Mouse (Mus musculus) layer of hippocampus, postnatal 10 days (tissue): ENCODE data around the gene Plcb4. TPM values are rescaled to one million over a fixed set of nuclear protein-coding genes. Genes with fewer than 3 reads are reported as not detected.
"Not testable (repeated sequence)": the region's sequence is repeated elsewhere in the genome, so short reads cannot be mapped to it uniquely, and the experiment has no call there.

ENCODE experiments used
- DNase-seq, 2 experiments: peaks; one replicate each; pipeline ENCODE4 v3.0.0; 2021; ENCODE audit warnings: low spot score in 2 of 2
- total RNA-seq, 2 experiments: library from RNA; stranded (reverse); gene quantifications; 2 replicates each; pipeline ENCODE4 v1.2.3; 2021

Gene Plcb4
- total RNA-seq, 2 experiments from 2014 or later, result 20.2 to 23.7 TPM

GRCm38 (mm10) chr2:135672459-135673104 is 13.8 kb downstream of the Plcb4 start:
- DNase-seq, result no peak

GRCm38 (mm10) chr2:135673649-135674048 is 14.8 kb downstream of the Plcb4 start:
- no peak for DNase-seq

GRCm38 (mm10) chr2:135675284-135675683 is 16.5 kb downstream of the Plcb4 start:
- no peak for DNase-seq

- DNase-seq, result no peak
These were observed 18.2 kb downstream of the Plcb4 start for GRCm38 (mm10) chr2:135676978-135677501.

- DNase-seq, result no peak
These were observed 18.8 kb downstream of the Plcb4 start for GRCm38 (mm10) chr2:135677601-135678000.

DNA sequence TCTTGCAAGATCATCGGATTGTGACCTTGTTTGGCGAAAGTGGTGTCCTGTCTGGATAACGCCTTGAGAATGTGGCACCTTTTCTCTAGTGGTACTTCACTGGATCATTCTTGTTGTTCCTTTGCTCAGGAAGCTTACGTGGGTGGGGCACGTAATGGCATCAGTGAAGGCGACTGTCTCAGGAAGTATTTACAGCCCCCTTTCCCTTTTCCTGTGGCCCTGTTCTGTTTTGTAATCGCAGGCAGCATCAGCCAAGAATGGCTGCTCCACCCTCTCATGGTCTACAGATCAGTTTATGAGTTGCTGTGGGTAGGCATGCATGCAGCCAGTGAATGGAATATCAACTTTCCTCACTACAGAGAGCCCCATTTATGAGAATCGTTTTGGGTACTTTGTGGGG is 21.2 kb downstream of the Plcb4 start:
- DNase-seq, result no peak

DNA sequence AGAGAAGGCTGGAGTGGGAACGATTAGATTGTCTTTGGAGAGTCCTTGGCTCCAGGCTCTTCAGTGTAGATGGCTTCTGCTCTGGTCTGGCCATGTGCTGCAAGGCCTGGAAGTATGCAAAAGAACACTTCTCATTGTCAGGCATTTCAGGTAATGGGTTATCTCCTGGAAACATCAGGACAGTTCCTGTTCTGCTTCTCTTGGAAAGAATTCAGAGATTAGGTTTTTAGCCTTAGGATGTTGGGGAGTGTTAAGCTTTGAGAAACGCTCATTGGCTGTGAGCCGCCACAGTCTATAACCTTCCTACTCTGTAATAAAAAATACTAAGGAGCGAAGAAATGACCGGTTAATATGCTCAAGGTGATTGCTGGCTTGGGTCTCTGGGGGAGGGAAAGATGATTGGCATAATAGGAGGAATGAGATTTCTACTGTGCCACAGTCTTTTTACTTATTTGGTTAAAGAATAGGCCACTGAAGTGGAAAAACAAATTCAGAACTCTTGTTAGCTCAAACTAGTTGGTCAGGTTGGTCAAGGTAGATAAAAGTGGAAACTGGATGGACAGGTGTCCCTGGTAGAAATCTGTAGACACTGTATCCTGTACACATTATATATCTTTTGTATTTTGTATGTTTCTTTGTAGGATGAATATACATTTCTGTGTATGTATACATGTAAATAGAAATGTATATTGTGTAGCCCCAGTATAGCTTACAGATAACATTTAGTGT is 21.8 kb downstream of the Plcb4 start:
- DNase-seq, result no peak

DNA sequence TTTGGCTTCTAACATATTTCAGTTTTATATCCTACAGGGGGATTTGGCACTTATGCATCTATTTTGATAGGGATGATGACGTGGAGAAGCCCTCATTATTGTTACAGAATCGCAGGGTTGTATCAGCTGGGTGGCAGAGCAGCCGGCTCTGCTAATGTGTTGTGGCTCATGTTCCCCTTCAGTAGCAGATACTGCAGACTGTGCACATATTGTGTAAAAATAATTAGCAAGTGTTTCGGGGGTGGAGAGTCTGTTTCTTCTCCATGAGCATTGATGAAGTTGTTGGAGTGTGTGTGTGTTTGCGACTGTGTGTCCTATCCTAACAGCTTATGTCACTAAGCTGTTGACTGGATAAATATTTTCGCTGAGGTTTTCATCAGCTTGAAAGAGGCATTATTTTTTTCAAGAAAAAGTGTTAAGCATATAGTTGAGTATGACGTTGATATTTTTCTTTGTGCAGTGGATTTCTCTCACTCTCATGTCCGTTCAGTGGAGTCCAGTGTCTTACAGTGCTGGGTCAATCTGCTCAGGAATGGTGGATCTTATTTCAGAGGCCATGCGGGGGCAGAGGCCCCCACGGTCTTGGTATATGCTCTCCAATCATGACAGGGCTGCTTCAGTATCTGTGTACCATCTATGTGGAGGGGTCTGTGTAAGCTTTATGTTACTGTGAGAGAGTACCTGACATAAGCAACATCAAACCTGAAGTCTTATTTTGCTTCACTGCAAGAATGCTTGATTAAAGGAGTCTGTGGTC is 25.1 kb downstream of the Plcb4 start:
- peak; percentile 20 to 24 for DNase-seq

- DNase-seq, result no peak
These were observed 27.9 kb downstream of the Plcb4 start for GRCm38 (mm10) chr2:135686692-135687091.

DNA sequence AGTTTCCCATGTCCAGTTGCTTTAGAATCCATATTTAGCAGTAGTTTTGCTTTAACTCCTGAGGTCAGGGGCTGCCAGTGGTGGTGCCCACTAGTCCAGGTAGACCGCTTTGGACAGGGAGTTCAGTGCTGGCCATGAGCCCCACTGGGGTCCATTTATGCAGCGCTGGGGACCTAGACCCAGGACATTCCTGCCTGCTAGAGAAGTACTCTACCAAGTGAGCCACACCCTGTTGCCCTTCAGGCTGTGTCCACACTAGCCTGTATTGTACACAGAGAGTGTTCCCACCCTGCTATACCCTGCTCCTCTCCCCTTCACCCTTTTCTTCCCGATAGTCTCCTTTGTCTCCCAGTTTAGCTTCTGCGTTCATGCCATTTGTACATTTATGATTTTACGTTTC is 28.8 kb downstream of the Plcb4 start:
- no peak for DNase-seq

DNA sequence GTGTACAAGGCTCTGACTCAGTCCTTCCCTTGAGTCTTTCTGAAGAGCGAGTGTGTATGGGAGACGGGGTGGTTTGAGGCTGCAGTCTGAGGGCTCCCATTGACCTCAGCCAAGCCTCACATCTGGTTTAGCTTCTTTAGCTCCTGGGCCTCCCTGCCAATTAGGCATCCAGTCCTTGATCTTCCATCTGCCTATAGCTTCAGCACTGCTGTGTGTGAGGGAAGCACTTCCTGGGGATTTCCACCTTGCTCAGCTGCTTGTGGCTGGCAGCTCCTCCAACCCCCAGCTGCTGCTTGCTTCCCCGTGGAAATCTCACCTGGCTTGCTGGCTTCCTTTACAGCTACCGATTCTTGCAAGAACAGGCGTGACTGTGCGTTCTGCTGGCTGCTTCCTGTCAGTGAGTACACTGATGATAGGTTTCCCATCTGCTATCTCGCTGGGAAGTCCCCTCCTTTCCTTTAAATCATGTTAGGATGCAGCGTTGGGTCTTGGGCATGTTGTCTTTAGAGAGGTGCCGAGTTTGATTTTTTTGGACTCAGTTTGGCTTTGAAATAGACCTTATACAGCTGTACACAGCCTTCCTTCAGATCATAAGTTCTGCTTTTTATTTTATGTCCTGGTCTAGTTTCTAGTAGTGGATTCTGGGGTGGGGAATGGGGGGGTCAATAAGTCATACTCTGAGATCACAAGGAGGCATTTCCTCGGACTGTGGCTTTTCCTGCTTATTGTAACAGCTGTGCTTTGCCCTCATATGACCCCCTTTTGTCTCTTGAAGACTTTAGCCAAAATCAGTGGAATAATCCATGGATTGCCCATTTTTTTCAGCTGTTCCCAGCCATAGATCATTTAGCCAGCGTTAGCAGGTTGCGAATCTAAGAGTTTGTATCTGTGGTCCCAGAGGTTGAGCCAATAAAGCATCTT is 34.0 kb downstream of the Plcb4 start:
- DNase-seq, result no peak

DNA sequence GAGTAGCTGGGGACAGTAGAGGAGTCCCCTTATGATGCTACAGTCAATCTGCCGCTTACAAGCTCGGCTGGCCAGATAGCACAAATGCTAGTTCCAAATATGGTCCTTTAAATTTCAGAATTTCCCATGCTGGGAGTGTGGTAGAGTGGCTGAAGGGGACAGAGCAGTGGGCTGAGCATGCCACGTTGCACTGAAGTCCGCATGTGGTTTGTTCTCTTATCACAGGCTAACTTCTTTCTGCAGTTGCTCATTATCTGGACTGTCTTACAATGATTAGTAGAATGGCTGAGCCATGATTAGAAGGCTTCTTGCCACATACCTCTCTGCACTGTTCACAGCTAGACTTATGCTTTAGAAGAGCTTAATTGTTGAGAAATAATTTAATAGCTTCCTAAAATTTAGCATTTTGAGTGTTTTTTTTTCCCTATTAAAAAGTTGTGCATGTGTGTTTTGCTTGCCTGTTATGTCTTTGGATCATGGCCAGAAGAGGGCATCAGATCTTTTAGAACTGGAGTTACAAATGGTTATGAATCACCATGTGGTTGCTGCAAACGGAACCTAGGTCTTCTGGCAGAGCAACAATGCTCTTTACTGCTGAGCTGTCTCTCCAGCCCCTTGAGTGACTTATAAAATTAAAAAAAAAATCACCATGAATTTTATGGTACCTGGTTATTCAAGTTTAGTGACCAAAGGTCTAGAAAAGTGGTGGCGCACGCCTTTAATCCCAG is 42.0 kb downstream of the Plcb4 start:
- no peak for DNase-seq

- DNase-seq, result no peak
These were observed 45.9 kb downstream of the Plcb4 start for GRCm38 (mm10) chr2:135704673-135705072.

- no peak for DNase-seq
These were observed 48.5 kb downstream of the Plcb4 start for GRCm38 (mm10) chr2:135707305-135707704.

GRCm38 (mm10) chr2:135708386-135708785 is 49.6 kb downstream of the Plcb4 start:
- no peak for DNase-seq

GRCm38 (mm10) chr2:135708796-135709195 is 50.0 kb downstream of the Plcb4 start:
- DNase-seq, result no peak

GRCm38 (mm10) chr2:135709736-135710135 is 50.9 kb downstream of the Plcb4 start:
- DNase-seq, result not testable (repeated sequence)

DNA sequence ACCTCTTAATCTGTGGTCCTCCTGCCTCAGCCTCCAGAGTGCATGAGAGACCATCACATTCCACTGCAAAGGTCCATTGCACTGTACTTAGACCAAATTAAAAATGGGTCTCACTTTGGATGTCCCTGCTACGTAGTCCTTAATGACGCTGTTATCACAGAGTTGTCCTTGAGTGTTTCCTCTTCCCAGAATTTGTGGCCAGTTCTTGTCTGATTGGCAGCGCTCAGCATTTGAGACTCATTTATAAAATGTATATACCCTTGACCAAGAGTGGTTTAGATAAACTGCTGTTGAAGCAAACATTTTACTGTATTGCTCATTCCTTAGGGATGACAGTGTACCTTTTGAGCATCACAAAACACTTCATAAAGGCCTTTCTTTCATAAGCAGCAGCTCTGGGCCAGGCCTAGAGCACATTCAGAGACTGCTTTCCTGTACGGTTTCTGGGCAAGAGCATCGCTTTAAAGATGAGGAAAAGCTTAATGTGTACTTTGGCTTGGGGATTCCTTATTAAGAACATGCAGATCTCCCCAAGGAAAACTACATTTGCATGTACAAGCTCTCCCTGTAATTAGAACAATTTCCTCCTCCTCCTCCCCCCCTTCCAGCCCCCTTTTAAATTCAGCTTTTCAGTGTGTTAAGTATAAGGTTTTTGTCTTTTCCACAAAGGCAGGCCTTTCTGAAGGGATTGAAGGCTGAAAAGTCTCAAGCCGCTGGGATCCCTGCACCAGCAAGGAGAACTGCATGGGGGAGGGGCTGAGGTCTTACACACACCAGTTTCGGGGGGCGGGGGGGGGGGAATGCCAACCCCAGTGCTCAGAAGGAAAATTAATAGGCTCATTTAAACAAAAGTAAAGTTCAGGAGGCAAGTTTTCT is 52.5 kb downstream of the Plcb4 start:
- DNase-seq, result no peak

DNA sequence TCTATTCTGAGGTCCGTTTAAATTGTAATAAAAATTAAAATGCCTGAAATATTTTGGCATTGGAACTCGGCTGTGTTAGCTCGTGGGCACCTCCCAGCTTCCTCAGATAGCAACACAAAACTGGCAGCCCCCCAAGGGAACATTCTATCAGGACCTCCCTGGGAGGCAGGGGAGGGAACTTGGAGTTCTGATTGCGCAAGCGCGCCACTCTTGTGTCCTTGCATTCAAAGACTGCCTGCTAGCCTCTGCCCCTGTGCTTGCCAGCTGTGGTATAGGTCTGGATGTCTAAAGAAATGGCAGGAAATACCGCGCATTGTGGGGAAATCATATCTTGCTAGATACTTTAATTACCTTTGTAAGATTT is 53.1 kb downstream of the Plcb4 start:
- DNase-seq, result peak; percentile 37 to 50
